Mouse (Mus musculus) urinary bladder, adult 18-20 months (tissue): Measurements from ENCODE around the gene Cldn19.
"Not testable (repeated sequence)": the region's sequence is repeated elsewhere in the genome, so short reads cannot be mapped to it uniquely, and the experiment has no call there.

Experiments
- DNase-seq, 2 experiments: peaks; one replicate each; pipeline ENCODE4 v3.0.0; 2022; ENCODE audit warnings: low spot score in 2 of 2, mixed read lengths in 2 of 2

Gene Cldn19

GRCm38 (mm10) chr4:119252025-119252808 is 3.0 kb upstream of the Cldn19 start:
- DNase-seq, result no peak

GRCm38 (mm10) chr4:119254012-119254618 is 1.1 kb upstream of the Cldn19 start:
- DNase-seq, result no peak

GRCm38 (mm10) chr4:119257083-119257482 is 1.9 kb downstream of the Cldn19 start:
- DNase-seq, result no peak

GRCm38 (mm10) chr4:119259344-119260254 is 4.4 kb downstream of the Cldn19 start:
- DNase-seq, result no peak

GRCm38 (mm10) chr4:119261087-119261713 is 6.0 kb downstream of the Cldn19 start:
- no peak for DNase-seq

GRCm38 (mm10) chr4:119262483-119262882 is 7.3 kb downstream of the Cldn19 start:
- DNase-seq, result no peak

GRCm38 (mm10) chr4:119263459-119263858 is 8.2 kb downstream of the Cldn19 start:
- no peak for DNase-seq

GRCm38 (mm10) chr4:119266606-119267005 is 11.4 kb downstream of the Cldn19 start:
- DNase-seq, result no peak

- no peak for DNase-seq
Measured at GRCm38 (mm10) chr4:119274627-119275026, 19.4 kb downstream of the Cldn19 start.

GRCm38 (mm10) chr4:119275226-119275625 is 20.0 kb downstream of the Cldn19 start:
- no peak for DNase-seq

GRCm38 (mm10) chr4:119275726-119276125 is 20.5 kb downstream of the Cldn19 start:
- no peak for DNase-seq

GRCm38 (mm10) chr4:119278784-119279183 is 23.6 kb downstream of the Cldn19 start:
- DNase-seq, result not testable (repeated sequence)

GRCm38 (mm10) chr4:119284861-119285260 is 29.6 kb downstream of the Cldn19 start:
- DNase-seq, result no peak

- DNase-seq, result no peak
Measured at GRCm38 (mm10) chr4:119285336-119285735, 30.1 kb downstream of the Cldn19 start.

GRCm38 (mm10) chr4:119291921-119292320 is 36.7 kb downstream of the Cldn19 start:
- no peak for DNase-seq

GRCm38 (mm10) chr4:119292771-119293573 is 37.8 kb downstream of the Cldn19 start:
- peak; percentile 14 to 15 for DNase-seq

- peak in 1 of 2 experiments; percentile 34 for DNase-seq
Measured at GRCm38 (mm10) chr4:119293574-119294258, 38.5 kb downstream of the Cldn19 start.

GRCm38 (mm10) chr4:119294415-119295133 is 39.4 kb downstream of the Cldn19 start, which contains the start of gene Ybx1:
Gene Ybx1 (minus strand): TSS chr4:119294604.
- peak; percentile 100 for DNase-seq

GRCm38 (mm10) chr4:119295134-119295453 is 39.9 kb downstream of the Cldn19 start:
- DNase-seq, result no peak

GRCm38 (mm10) chr4:119297361-119297760 is 42.1 kb downstream of the Cldn19 start:
- no peak for DNase-seq
